Mouse (Mus musculus) G1E (cell line): ENCODE data around the gene Gm9945. TPM values are rescaled to one million over a fixed set of nuclear protein-coding genes. Genes with fewer than 3 reads are reported as not detected.
A peak's percentile ranks its signal among the peaks of the same experiment; 100 is the strongest.

ENCODE experiments used
- ATAC-seq: 2 replicates; pipeline ENCODE4 v1.8.0; 2016; ENCODE audit warnings: mild to moderate bottlenecking; ENCODE audit not compliant: insufficient number of reproducible peaks, poor library complexity, low FRiP score, severe bottlenecking; ENCODE audit errors: extremely low read depth
- DNase-seq: peaks from one replicate; pipeline ENCODE4 v3.0.0; 2012; ENCODE audit warnings: low spot score
- H3K27me3 ChIP-seq: 2 replicates; pipeline ENCODE4 v1.6.1; 2012; ENCODE audit warnings: mild to moderate bottlenecking, low read length, inconsistent platforms; ENCODE audit not compliant: insufficient read depth
- H3K36me3 ChIP-seq: replicated peaks from 2 replicates; pipeline ENCODE3; 2012; ENCODE audit warnings: mild to moderate bottlenecking, inconsistent platforms
- H3K4me1 ChIP-seq: 2 replicates; pipeline ENCODE4 v1.6.1; 2012; ENCODE audit warnings: low read depth, low read length, inconsistent platforms, mixed read lengths; ENCODE audit not compliant: insufficient read depth
- H3K4me3 ChIP-seq: 2 replicates; pipeline ENCODE4 v1.5.1; 2012; ENCODE audit warnings: low read depth, mild to moderate bottlenecking, inconsistent platforms, low read length, moderate library complexity, mixed read lengths
- H3K9me3 ChIP-seq: replicated peaks from 2 replicates; pipeline ENCODE4 v1.6.1; 2012; ENCODE audit warnings: inconsistent platforms
- CTCF ChIP-seq: IDR thresholded peaks from 2 replicates; pipeline ENCODE4 v1.5.1; 2012; ENCODE audit warnings: low read depth, low read length, inconsistent platforms, mixed read lengths
- GATA1 ChIP-seq: IDR thresholded peaks from 2 replicates; pipeline ENCODE4 v1.6.1; 2012; ENCODE audit warnings: borderline replicate concordance, low read length, inconsistent platforms, mixed read lengths
- GATA2 ChIP-seq: IDR thresholded peaks from 2 replicates; pipeline ENCODE4 v1.6.1; 2012; ENCODE audit warnings: low read depth, low read length, inconsistent platforms, borderline replicate concordance
- POLR2AphosphoS5 ChIP-seq: IDR thresholded peaks from 2 replicates; pipeline ENCODE4 v1.6.1; 2012; ENCODE audit warnings: low read depth, low read length, inconsistent platforms; ENCODE audit not compliant: insufficient replicate concordance
- TAL1 ChIP-seq: conservative IDR thresholded peaks from 2 replicates; pipeline ENCODE4 v1.6.1; 2012; ENCODE audit warnings: low read depth, low read length, inconsistent platforms, mixed read lengths
- polyA plus RNA-seq: library from polyadenylated mRNA; stranded (reverse); fragments of >175 nt; gene quantifications from 2 replicates; pipeline ENCODE4 v1.2.3, GENCODE M21; 2012
- total RNA-seq, 2 experiments: library from RNA; stranded (forward) in 1 of 2; stranded (reverse) in 1 of 2; fragments of 200-1000 nt in 1 of 2; fragments of >200 nt in 1 of 2; fragmentation: Nextera tagmentation in 1 of 2; gene quantifications; 2 replicates each; pipeline ENCODE4 v1.2.3; 2014 to 2017

Gene Gm9945
- total and polyA plus RNA-seq, 3 experiments = 0.27 to 0.76 TPM; not detected in 1

GRCm38 (mm10) chr11:53450070-53450705 lies 29.8 kb upstream of the Gm9945 start:
- Histone ChIP-seq H3K27me3 (peaks cover 55% of the 10 kb centered on the region), H3K36me3 (no peaks in the 10 kb centered on the region), H3K4me3 (no peak overlapping the region), H3K9me3 (no peaks in the 10 kb centered on the region), H3K4me1 (peaks cover 3% of the 10 kb centered on the region; the same call in 1 of the 2 replicates)
- DNase-seq (no peak), ATAC-seq (no peak)
- no peak for TF ChIP-seq TAL1
- TF ChIP-seq POLR2AphosphoS5 = no peak
- no peak for TF ChIP-seq CTCF
- no peak for TF ChIP-seq GATA2
- TF ChIP-seq GATA1 = no peak

- Histone ChIP-seq H3K36me3 (no peaks in the 10 kb centered on the region), H3K4me1 (peaks cover 3% of the 10 kb centered on the region; the same call in 1 of the 2 replicates), H3K27me3 (peaks cover 63% of the 10 kb centered on the region), H3K9me3 (no peaks in the 10 kb centered on the region), H3K4me3 (no peak overlapping the region)
- TF ChIP-seq GATA1 (no peak), CTCF (no peak), TAL1 (no peak), GATA2 (no peak), POLR2AphosphoS5 (no peak)
- ATAC-seq (no peak), DNase-seq (no peak)
Observed at GRCm38 (mm10) chr11:53451361-53451760, 28.6 kb upstream of the Gm9945 start.

- Histone ChIP-seq H3K27me3 (peaks cover 73% of the 10 kb centered on the region), H3K4me3 (no peak overlapping the region)
Observed at GRCm38 (mm10) chr11:53452396-53452795, 27.6 kb upstream of the Gm9945 start.

GRCm38 (mm10) chr11:53453031-53453430 lies 26.9 kb upstream of the Gm9945 start:
- peaks cover 79% of the 10 kb centered on the region for H3K27me3 ChIP-seq
- no peaks in the 10 kb centered on the region for H3K36me3 ChIP-seq
- H3K4me3 ChIP-seq = no peak overlapping the region
- H3K4me1 ChIP-seq = peaks cover 13% of the 10 kb centered on the region
- TF ChIP-seq TAL1 (no peak), GATA1 (no peak), GATA2 (no peak)
- DNase-seq (no peak), ATAC-seq (no peak)
- H3K9me3 ChIP-seq = no peaks in the 10 kb centered on the region; the same call in 1 of the 2 replicates

More at GRCm38 (mm10) chr11:53452396-53452795, 27.6 kb upstream of the Gm9945 start:
- no peak for TF ChIP-seq TAL1
- TF ChIP-seq GATA2 = no peak
- no peak for TF ChIP-seq GATA1
- no peak for TF ChIP-seq CTCF
- TF ChIP-seq POLR2AphosphoS5 = no peak
- no peak for DNase-seq
- H3K9me3 ChIP-seq = no peaks in the 10 kb centered on the region; the same call in 1 of the 2 replicates
- H3K4me1 ChIP-seq = peaks cover 12% of the 10 kb centered on the region
- H3K36me3 ChIP-seq = no peaks in the 10 kb centered on the region
- ATAC-seq = no peak

GRCm38 (mm10) chr11:53456474-53457371 lies 23.2 kb upstream of the Gm9945 start, which contains the start of the genes Gm10447 and Shroom1:
Gene Gm10447, minus strand, starts transcription at chr11:53457110.
Gene Shroom1, plus strand, starts transcription at chr11:53457205.
- ATAC-seq (no peak), DNase-seq (no peak)
- Histone ChIP-seq H3K27me3 (peaks cover 70% of the 10 kb centered on the region), H3K4me1 (peaks cover 18% of the 10 kb centered on the region), H3K9me3 (no peaks in the 10 kb centered on the region; the same call in 1 of the 2 replicates), H3K36me3 (no peaks in the 10 kb centered on the region), H3K4me3 (peak within 1 kb of the TSS; percentile 65)
- TF ChIP-seq GATA1 (no peak), POLR2AphosphoS5 (no peak), GATA2 (no peak), TAL1 (no peak), CTCF (no peak)

- H3K4me3 ChIP-seq = peak overlapping the region; percentile 65
- ATAC-seq (no peak), DNase-seq (no peak)
- TF ChIP-seq GATA1 (no peak), POLR2AphosphoS5 (no peak), TAL1 (no peak), CTCF (no peak)
- H3K36me3 ChIP-seq = no peaks in the 10 kb centered on the region
- no peaks in the 10 kb centered on the region; the same call in 1 of the 2 replicates for H3K9me3 ChIP-seq
- peaks cover 23% of the 10 kb centered on the region for H3K4me1 ChIP-seq
- H3K27me3 ChIP-seq = peaks cover 64% of the 10 kb centered on the region
Observed at GRCm38 (mm10) chr11:53457372-53457954, 22.5 kb upstream of the Gm9945 start.
